In the genomic region with DNA sequence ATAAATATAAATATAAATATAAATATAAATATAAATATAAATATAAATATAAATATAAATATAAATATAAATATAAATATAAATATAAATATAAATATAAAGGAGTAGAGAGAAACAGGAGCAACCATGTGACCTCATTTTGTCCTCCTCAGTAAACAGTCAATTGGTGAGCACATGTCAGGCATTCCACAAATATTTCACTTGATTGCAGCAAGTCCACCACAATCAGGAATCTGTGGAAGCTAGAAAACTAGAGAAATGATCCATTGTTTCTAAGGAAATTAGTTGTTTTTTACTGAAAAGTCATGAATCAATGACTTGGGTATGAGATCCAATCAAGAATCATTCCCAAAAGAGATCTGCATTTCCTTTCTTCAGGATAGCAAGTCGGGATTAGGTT, we compare ENCODE assay signal across 24 mouse cellular contexts. TPM values are rescaled to one million over a fixed set of nuclear protein-coding genes. Genes with fewer than 3 reads are reported as not detected.
DNase-seq lines count a peak whose midpoint lies in the region; ATAC-seq and TF ChIP-seq lines count a peak whose summit lies in the region.
"Had no signal": no experiment of that assay in that cellular context is flagged by ENCODE, and none has a peak within 500 bp of the region (broad histone marks: within the 10 kb centered on the region; RNA-seq: fewer than 3 reads in every experiment).

No protein-coding gene starts in this region.

- H3K79me3 ChIP-seq in C2C12 (ENCODE audit: low read depth), result no peaks in the 10 kb centered on the region

- TF ChIP-seq CTCF in C2C12 (IDR thresholded peaks at IDR 0.05; ENCODE audit: control insufficient read depth, insufficient read depth, insufficient read length), result no peak

- H3K27ac ChIP-seq in kidney, embryonic 16.5 days (ENCODE audit: low read length), result no peak overlapping the region
- no peak overlapping the region for H3K27ac ChIP-seq in hindbrain, embryonic 12.5 days
- H3K27ac ChIP-seq: embryonic facial prominence, embryonic 10.5 days; embryonic facial prominence, embryonic 12.5 days; forebrain, embryonic 13.5 days; forebrain, embryonic 15.5 days had no signal

- WGBS in kidney, embryonic 16.5 days, result 71% methylated on average over 1 of the region's 1 CpGs
- 73% methylated on average over 1 of the region's 1 CpGs for WGBS in hindbrain, embryonic 12.5 days

- no peak for ATAC-seq in kidney, embryonic 16.5 days (ENCODE audit: low FRiP score, low TSS enrichment)
- ATAC-seq in hindbrain, embryonic 12.5 days (ENCODE audit: low FRiP score), result no peak
- ATAC-seq: activated CD4-positive, CD25-positive, alpha-beta regulatory T cell, adult 4 months; forebrain, embryonic 13.5 days; forebrain, embryonic 15.5 days; forebrain, postnatal 0 days; Patski had no signal

- no peaks in the 10 kb centered on the region for H3K9me3 ChIP-seq in kidney, embryonic 16.5 days (ENCODE audit: low read length)
- H3K9me3 ChIP-seq in hindbrain, embryonic 12.5 days (replicated peaks), result no peaks in the 10 kb centered on the region
- H3K9me3 ChIP-seq: embryonic facial prominence, embryonic 10.5 days; embryonic facial prominence, embryonic 12.5 days; forebrain, embryonic 13.5 days; forebrain, embryonic 15.5 days had no signal

- H3K4me1 ChIP-seq in kidney, embryonic 16.5 days (ENCODE audit: insufficient read depth, low read length), result no peaks in the 10 kb centered on the region
- no peaks in the 10 kb centered on the region for H3K4me1 ChIP-seq in hindbrain, embryonic 12.5 days
- H3K4me1 ChIP-seq: embryonic facial prominence, embryonic 10.5 days; embryonic facial prominence, embryonic 12.5 days; forebrain, embryonic 13.5 days; forebrain, embryonic 15.5 days had no signal

- no peak overlapping the region for H3K9ac ChIP-seq in kidney, embryonic 16.5 days (replicated peaks; ENCODE audit: low read length)
- no peak overlapping the region for H3K9ac ChIP-seq in hindbrain, embryonic 12.5 days
- H3K9ac ChIP-seq: embryonic facial prominence, embryonic 12.5 days; forebrain, embryonic 13.5 days; forebrain, embryonic 15.5 days; forebrain, postnatal 0 days had no signal

- H3K4me2 ChIP-seq in myocyte (ENCODE audit: low read depth), result no peak overlapping the region
- no peak overlapping the region for H3K4me2 ChIP-seq in kidney, embryonic 16.5 days (replicated peaks; ENCODE audit: low read depth, low read length)
- H3K4me2 ChIP-seq in hindbrain, embryonic 12.5 days (replicated peaks), result no peak overlapping the region
- H3K4me2 ChIP-seq: embryonic facial prominence, embryonic 12.5 days; forebrain, embryonic 13.5 days; forebrain, embryonic 15.5 days had no signal

- no peak overlapping the region for H3ac ChIP-seq in C2C12 (ENCODE audit: control insufficient read depth, insufficient read length, low read depth)
- H3ac ChIP-seq in myocyte (ENCODE audit: control insufficient read depth, insufficient read length), result no peak overlapping the region

- H3K4me3 ChIP-seq in C2C12 (ENCODE audit: insufficient read depth, poor library complexity, severe bottlenecking), result no peak overlapping the region
- H3K4me3 ChIP-seq in myocyte, result no peak overlapping the region
- no peak overlapping the region for H3K4me3 ChIP-seq in kidney, embryonic 16.5 days (ENCODE audit: low read length)
- H3K4me3 ChIP-seq in hindbrain, embryonic 12.5 days, result no peak overlapping the region
- H3K4me3 ChIP-seq: embryonic facial prominence, embryonic 10.5 days; embryonic facial prominence, embryonic 12.5 days; forebrain, embryonic 13.5 days; forebrain, embryonic 15.5 days had no signal

- no peaks in the 10 kb centered on the region for H3K27me3 ChIP-seq in C2C12 (ENCODE audit: control insufficient read depth, insufficient read depth, insufficient read length)
- H3K27me3 ChIP-seq in myocyte (ENCODE audit: control insufficient read depth, insufficient read depth, insufficient read length), result no peaks in the 10 kb centered on the region
- H3K27me3 ChIP-seq in kidney, embryonic 16.5 days (ENCODE audit: insufficient read depth, low read length), result no peaks in the 10 kb centered on the region
- no peaks in the 10 kb centered on the region for H3K27me3 ChIP-seq in hindbrain, embryonic 12.5 days
- H3K27me3 ChIP-seq: embryonic facial prominence, embryonic 12.5 days; forebrain, embryonic 13.5 days; forebrain, embryonic 15.5 days; Patski had no signal

- DNase-seq in R1 (ENCODE audit: low read depth, low spot score), result peak; percentile 11
- DNase-seq: adrenal gland, adult 8-10 months; adrenal gland, postnatal 14 days; adrenal gland, postnatal 36 days; B cell, adult 2 months; cerebellum, adult 11-12 months; cerebellum, adult 2 months; cerebellum, adult 9-10 months; cerebellum, postnatal 10 days; cerebellum, postnatal 25 days; forebrain, postnatal 0 days had no signal

- H3K36me3 ChIP-seq in C2C12 (ENCODE audit: control insufficient read depth, insufficient read depth) (no peaks in the 10 kb centered on the region), myocyte (ENCODE audit: control insufficient read depth, insufficient read depth) (no peaks in the 10 kb centered on the region)
- H3K36me3 ChIP-seq in kidney, embryonic 16.5 days (ENCODE audit: insufficient read depth, low read length), result no peaks in the 10 kb centered on the region
- H3K36me3 ChIP-seq in hindbrain, embryonic 12.5 days, result no peaks in the 10 kb centered on the region
- H3K36me3 ChIP-seq: embryonic facial prominence, embryonic 10.5 days; embryonic facial prominence, embryonic 12.5 days; forebrain, embryonic 15.5 days had no signal

- H3K79me2 ChIP-seq in C2C12 (ENCODE audit: control insufficient read depth, insufficient read depth) (no peaks in the 10 kb centered on the region), myocyte (ENCODE audit: control insufficient read depth, insufficient read depth) (no peaks in the 10 kb centered on the region)

- TF ChIP-seq POLR2A in myocyte (IDR thresholded peaks at IDR 0.05; ENCODE audit: insufficient read length, low read depth), result no peak

TF ChIP-seq in C2C12, 6 proteins besides CTCF, POLR2A, EP300 and RAD21:
- peak; percentile 30 for TF ChIP-seq USF1 (IDR thresholded peaks at IDR 0.05; ENCODE audit: low read depth)
- TF ChIP-seq MYOD1 (IDR thresholded peaks at IDR 0.05; ENCODE audit: control insufficient read depth, insufficient read length, low read depth), result no peak

TF ChIP-seq in myocyte, 11 proteins besides CTCF, POLR2A, EP300 and RAD21:
- TF ChIP-seq SRF (IDR thresholded peaks at IDR 0.05; ENCODE audit: control insufficient read depth, insufficient read length, low read depth), result no peak
- TF ChIP-seq MAX (IDR thresholded peaks at IDR 0.05; ENCODE audit: low read depth), result peak; percentile 55
- peak; percentile 38 for TF ChIP-seq USF1 (IDR thresholded peaks at IDR 0.05; ENCODE audit: low read depth)
- TF ChIP-seq CEBPB (IDR thresholded peaks at IDR 0.05; ENCODE audit: insufficient read depth, poor library complexity, severe bottlenecking), result peak; percentile 79

RNA-seq across cellular contexts. Expression of gene Gm9972, which starts 5.7 kb away (rescaled TPM):
- polyA plus RNA-seq in C2C12 (2012; fragmentation: generic; extraction: Trizol) (not detected), myocyte (2012; fragmentation: generic; extraction: Trizol) (not detected)
- 0.33 TPM in 1 of 2 replicates, not detected in the other for polyA plus RNA-seq in kidney, embryonic 16.5 days (2015; fragmentation: Nextera tagmentation; extraction: Ambion mirVana)
- polyA plus RNA-seq in hindbrain, embryonic 12.5 days (2016; fragmentation: Nextera tagmentation; extraction: Ambion mirVana), result not detected in 2 replicates
- polyA plus RNA-seq: cerebellum, adult 2 months; cortical plate, adult 2 months; embryonic facial prominence, embryonic 10.5 days; embryonic facial prominence, embryonic 14.5 days; forebrain, embryonic 11.5 days; forebrain, embryonic 15.5 days; forebrain, postnatal 0 days; Patski had no signal
